Mouse (Mus musculus): ENCODE results near the gene Cox8a.

The Cox8a gene

GRCm38 (mm10) chr19:7183419-7183818, 34.0 kb downstream of the Cox8a start:
- CTCF ChIA-PET: interaction anchor here in 2 of 4 experiments (0.5 to 2.0 kb wide), 3 partner anchors 114 to 579 kb away, joined by 3 to 6 read pairs (median 4); partner anchors contain the start of gene Plcb3 (in 1 of the 2)
- POLR2A ChIA-PET: interaction anchor here in 3 of 4 experiments (0.6 to 1.1 kb wide), 4 partner anchors 23 to 1535 kb away, joined by 3 to 5 read pairs (median 4); partner anchors contain the start of gene Otub1 (in 1 of the 3)

DNA sequence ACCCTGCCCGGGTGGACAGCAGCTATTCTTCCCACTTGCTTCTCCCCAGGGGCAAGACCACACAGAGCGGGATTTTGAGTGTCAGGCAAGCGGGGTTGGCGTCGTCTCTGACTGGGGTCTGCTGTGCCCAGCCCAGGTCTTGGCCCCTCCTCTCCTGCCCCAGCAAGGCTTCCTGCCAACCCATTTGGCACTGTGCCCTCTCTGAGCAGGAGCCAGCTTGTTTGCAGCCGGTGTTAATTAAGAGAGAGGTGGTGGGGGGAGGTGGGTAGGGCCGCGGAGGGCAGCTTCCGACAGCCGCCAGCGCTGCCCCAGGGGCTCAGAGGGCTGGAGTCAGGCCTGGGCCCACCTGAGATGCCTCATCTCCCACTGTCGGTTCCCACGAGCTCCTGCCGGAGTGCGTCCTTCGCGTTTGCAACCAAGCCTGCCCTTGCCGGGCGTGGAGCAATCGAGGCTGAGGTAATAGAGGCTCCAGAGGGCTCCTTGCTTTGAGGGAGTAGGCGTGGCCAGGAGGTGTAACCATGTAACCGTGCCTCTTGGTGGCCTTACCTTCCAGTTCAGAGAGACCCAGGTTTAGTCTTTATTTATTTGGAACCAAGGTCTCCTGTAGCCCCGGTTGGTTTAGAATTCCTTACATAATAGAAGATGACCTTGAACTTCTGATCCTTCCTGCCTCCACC, 35.0 kb downstream of the Cox8a start:
- POLR2A ChIA-PET: interaction anchor here (0.5 to 3.4 kb wide), 13 partner anchors 11 to 453 kb away, joined by 3 to 17 read pairs (median 3); partner anchors contain the start of gene Stip1 (in 1 of the 4)
- CTCF ChIA-PET: interaction anchor here in 3 of 4 experiments (0.5 to 2.0 kb wide), 3 partner anchors 40 to 206 kb away, joined by 3 to 6 read pairs (median 4); partner anchors contain the start of gene Plcb3 (in 1 of the 3)

DNA sequence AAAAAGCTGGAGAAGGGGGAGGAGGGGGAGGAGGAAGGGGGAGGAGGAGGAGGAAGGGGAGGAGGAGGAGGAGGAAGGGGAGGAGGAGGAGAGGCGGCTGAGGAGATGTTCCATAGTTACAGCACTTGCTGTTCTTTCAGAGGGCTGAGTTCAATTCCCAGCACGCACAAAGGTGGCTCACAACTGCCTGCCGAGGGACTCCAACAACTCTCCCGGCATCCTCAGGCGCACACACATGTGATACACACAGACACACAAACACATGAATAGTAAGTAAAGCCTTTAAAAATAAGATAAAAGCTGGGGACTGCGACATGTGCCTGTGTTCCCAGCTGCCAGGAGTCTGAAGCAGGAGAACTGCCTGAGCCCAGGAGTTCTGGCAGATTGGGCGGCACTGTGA, 35.9 kb downstream of the Cox8a start:
- ChIA-PET CTCF (no interaction called here), POLR2A (interaction anchor here in 2 of 4 experiments (1.0 to 3.4 kb wide), 8 partner anchors 10 to 111 kb away, joined by 3 to 17 read pairs (median 4); no protein-coding TSS in a partner anchor)

GRCm38 (mm10) chr19:7180756-7181405, 36.5 kb downstream of the Cox8a start:
- ChIA-PET POLR2A (interaction anchor here in 2 of 4 experiments (0.9 to 3.4 kb wide), 6 partner anchors 9 to 111 kb away, joined by 3 to 17 read pairs (median 4); no protein-coding TSS in a partner anchor), CTCF (no interaction called here)

DNA sequence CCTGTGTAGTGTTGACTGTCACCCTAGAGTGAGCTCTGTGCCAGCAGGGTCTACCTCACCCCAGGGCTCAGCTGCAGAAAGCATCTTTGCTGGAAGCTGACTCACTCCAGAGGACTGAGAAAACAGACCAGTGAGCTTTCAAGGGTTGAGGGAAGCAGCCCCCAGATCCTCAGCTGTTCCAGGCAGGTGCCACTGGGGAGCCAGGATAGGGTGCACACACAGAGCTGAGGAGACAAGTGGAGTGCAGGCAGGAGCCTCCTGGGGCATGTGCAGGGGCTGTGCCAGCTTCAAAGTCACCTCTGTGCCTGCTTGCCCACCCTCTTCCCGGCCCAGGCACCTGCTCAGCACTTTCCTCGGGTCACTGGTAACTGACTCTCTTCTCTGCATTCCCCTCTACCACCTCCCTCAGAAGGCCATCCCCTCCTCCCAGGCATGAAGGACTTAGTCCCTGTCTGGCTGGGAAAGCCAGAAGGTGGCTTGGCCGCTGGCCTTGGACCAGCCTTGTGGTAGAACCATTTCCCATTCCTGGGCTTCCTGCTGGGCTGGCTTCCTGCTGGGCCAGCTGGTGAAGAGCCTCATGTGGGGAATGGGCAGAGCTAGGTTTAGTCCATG, 38.5 kb downstream of the Cox8a start:
- CTCF ChIA-PET: interaction anchor here in 3 of 4 experiments (0.6 to 1.0 kb wide), 5 partner anchors 18 to 1235 kb away, joined by 3 to 5 read pairs (median 4); no protein-coding TSS in a partner anchor

GRCm38 (mm10) chr19:7177804-7178511, 39.5 kb downstream of the Cox8a start:
- POLR2A ChIA-PET: interaction anchor here (0.5 to 1.9 kb wide), 9 partner anchors 12 to 308 kb away, joined by 3 to 6 read pairs (median 4); partner anchors contain the start of genes Cox8a (in 1 of the 4) and Naa40 (in 1 of the 4)

More for the DNA sequence above, 38.5 kb downstream of the Cox8a start:
- POLR2A ChIA-PET: interaction anchor here in 2 of 4 experiments (0.7 to 1.8 kb wide), 7 partner anchors 13 to 93 kb away, joined by 3 to 4 read pairs (median 3); partner anchors contain the start of genes Cox8a (in 1 of the 2) and Naa40 (in 1 of the 2)

DNA sequence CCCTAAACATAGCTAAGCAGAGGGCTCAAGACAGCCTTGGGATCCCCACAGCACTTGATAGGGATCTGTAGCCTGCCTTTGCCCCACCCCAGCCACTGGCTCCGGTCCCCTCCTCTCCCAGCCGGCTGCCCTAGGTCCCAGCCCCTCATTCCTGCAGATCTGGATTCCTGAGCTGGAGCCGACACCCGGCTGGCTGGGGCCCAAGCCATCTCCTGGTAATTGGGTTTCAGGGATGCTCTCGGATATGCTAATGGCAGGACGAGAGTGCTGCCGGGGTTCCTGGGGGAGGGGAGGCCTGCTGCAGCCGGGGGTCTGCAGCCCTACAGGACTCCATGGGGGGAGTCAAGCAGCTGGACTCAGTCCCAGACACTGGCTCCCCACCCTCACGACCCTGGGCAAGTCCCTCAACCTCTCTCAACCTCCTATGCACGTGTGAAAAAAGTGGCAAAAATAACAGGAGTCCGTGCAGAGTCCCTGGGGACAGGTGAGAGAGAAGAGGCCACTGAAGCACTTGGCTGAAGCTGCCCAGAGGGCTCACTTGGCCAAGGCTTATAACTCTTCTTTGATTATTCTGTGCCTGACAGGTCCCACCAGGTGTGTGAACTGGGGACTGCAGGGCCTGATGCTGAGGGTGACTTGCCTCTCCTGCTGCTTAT, 41.2 kb downstream of the Cox8a start:
- CTCF ChIA-PET: interaction anchor here in 3 of 4 experiments (0.5 to 1.2 kb wide), 5 partner anchors 93 to 242 kb away, joined by 3 to 4 read pairs (median 3); no protein-coding TSS in a partner anchor
- POLR2A ChIA-PET: interaction anchor here in 3 of 4 experiments (0.5 to 1.9 kb wide), 16 partner anchors 10 to 1705 kb away, joined by 3 to 7 read pairs (median 4); partner anchors contain the start of gene Otub1 (in 1 of the 3)

More at GRCm38 (mm10) chr19:7177804-7178511, 39.5 kb downstream of the Cox8a start:
- CTCF ChIA-PET: interaction anchor here in 1 of 4 experiments (1.0 kb wide), 1 partner anchor 17 kb away, joined by 3 read pairs; no protein-coding TSS in a partner anchor

DNA sequence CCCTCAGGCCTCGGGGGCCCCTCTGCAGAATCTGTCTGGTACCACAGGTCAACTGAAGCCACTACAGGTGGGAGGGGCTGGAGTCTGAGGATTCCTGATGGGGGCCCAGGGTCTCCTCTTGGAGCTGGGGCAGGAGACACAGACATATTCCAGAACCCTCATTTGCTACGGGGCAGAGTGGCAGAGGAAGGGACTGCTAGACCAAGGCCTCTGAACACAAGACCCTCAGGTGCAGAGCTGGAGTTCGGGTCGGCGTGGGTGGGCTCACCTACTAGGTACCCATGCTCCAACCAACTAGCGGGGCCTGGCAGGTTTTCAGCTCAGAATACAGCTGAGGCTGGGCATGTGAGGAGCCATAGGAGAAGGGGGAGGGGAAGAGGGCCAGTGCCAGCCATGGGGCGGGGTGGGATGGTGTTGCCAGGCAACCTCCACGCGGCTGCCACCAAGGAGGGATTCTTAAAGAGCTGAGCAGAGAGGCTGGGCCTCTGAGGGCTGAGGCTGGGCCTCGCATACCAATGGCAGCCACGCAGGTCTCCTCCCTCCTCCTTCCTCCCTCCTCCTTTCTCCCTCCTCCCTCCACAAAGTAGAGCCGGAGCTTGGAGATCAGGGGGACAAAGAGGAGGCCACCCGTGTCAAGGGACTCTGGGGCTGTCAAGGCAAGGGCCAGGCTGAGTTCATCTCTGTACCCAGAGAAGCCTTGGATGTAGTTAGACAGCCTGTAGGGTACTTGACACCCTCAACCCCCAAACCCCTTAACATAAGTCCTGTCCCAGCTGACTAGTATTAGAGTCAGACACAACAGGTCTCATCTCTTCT, 45.2 kb downstream of the Cox8a start:
- POLR2A ChIA-PET: interaction anchor here (0.6 to 3.4 kb wide), 20 partner anchors 8 to 311 kb away, joined by 3 to 17 read pairs (median 3); partner anchors contain the start of genes Otub1 (in 2 of the 4) and Rtn3 (in 1 of the 4)
- CTCF ChIA-PET: interaction anchor here in 1 of 4 experiments (0.8 to 1.0 kb wide), 2 partner anchors 12 to 23 kb away, joined by 3 read pairs; no protein-coding TSS in a partner anchor

DNA sequence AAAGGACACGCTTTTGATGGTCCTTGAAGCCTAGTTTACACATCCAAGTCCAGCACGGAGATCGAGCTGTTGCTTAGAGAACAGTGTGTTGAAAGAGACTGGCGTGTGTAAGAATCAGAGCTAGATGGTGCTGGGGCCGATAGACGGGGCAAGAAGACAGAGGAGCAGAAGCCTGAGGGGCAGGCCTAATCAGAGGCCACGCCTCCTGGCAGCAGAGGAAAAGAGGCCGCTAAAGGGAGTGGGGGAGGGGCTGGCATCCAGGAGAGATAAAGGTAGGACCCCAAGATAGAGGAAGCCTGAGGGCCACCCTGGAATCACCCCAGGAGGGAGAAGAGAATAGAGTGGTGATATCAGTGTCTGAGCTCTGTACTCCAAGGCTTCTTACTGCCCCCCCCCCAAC, 46.0 kb downstream of the Cox8a start:
- ChIA-PET CTCF (interaction anchor here in 1 of 4 experiments (0.8 to 1.0 kb wide), 3 partner anchors 11 to 24 kb away, joined by 3 read pairs; no protein-coding TSS in a partner anchor), POLR2A (interaction anchor here (0.5 to 3.4 kb wide), 19 partner anchors 9 to 311 kb away, joined by 3 to 17 read pairs (median 3); partner anchors contain the start of genes Otub1 (in 2 of the 4) and Rtn3 (in 1 of the 4))

DNA sequence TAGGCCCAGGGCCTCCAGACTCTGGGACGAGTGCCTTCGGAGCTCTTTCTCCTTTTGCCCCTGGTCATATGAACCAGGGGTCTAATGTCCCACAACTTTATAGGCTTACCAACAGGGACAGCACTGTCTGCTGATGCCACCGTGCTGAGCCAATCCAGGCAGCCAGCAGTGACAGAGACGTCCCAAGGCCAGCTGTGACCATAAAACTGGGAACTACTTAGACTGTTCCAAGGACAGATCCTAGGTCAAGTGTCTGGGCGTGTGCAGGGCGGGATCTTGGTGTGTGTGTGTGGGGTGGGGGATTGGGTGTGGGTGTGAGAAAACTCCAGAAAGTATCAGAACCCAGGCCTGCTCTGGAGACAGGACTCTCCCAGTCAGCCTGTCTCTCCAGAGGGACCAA, 46.5 kb downstream of the Cox8a start:
- ChIA-PET POLR2A (interaction anchor here (0.5 to 3.4 kb wide), 19 partner anchors 9 to 187 kb away, joined by 3 to 17 read pairs (median 3); partner anchors contain the start of gene Otub1 (in 2 of the 4)), CTCF (interaction anchor here in 1 of 4 experiments (0.6 to 1.0 kb wide), 3 partner anchors 10 to 37 kb away, joined by 3 to 4 read pairs (median 3); no protein-coding TSS in a partner anchor)

- ChIA-PET CTCF (interaction anchor here in 1 of 4 experiments (0.7 kb wide), 1 partner anchor 111 kb away, joined by 3 read pairs; no protein-coding TSS in a partner anchor), POLR2A (interaction anchor here in 3 of 4 experiments (0.5 to 2.4 kb wide), 6 partner anchors 24 to 848 kb away, joined by 3 to 8 read pairs (median 4); no protein-coding TSS in a partner anchor)
Observed at GRCm38 (mm10) chr19:7168423-7168822, 49.0 kb downstream of the Cox8a start.

DNA sequence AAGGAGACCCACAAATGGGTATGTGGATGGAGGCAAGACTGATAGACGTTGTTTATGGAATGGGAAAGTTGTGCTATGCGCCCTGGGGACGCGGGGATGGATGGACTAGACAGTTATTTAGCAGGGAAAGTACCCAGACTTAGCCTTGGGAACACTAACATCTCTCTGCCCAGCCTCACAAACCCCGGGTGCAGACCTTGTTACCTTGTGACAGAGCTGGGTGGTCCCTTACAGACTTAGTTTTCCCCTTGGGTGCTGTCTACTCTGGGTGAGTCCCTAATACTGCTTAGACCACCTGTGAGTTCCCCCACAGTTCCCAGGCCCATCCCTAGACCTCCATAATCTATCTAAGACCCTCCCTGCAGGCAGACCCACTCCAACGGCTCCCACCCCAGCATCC, 50.6 kb downstream of the Cox8a start:
- POLR2A ChIA-PET: interaction anchor here in 3 of 4 experiments (0.9 to 2.4 kb wide), 6 partner anchors 8 to 86 kb away, joined by 3 to 8 read pairs (median 4); no protein-coding TSS in a partner anchor
- CTCF ChIA-PET: interaction anchor here in 2 of 4 experiments (0.6 to 1.0 kb wide), 2 partner anchors 29 to 44 kb away, joined by 3 read pairs; no protein-coding TSS in a partner anchor

DNA sequence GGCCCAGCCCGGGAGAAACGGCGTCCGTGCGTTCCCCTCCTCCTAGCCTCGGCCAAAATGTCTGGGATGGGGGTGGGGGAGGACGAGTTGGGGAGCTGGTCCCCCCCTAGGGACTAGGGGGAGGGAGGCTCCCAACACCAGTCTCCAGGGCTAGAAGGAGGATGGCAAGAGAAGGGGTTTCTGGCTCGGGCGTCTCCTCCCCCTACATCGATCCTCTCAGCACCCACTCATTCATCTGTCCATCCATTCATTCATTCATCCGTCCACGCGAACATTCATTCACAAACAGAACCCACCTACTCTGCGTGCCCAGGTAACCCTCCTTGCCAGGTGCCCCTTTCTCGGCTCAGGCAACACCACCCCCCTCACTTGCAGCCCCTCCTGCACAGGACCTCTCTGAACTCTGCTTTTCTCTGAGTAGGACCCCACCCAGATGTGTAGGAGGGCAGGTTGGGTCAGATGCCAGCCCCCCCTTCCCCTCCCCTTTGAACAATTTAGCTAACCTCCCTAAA, 51.2 kb downstream of the Cox8a start:
- ChIA-PET CTCF (no interaction called here), POLR2A (interaction anchor here in 2 of 4 experiments (1.0 to 1.7 kb wide), 7 partner anchors 12 to 176 kb away, joined by 3 to 5 read pairs (median 3); partner anchors contain the start of gene Mark2 (in 1 of the 2))

DNA sequence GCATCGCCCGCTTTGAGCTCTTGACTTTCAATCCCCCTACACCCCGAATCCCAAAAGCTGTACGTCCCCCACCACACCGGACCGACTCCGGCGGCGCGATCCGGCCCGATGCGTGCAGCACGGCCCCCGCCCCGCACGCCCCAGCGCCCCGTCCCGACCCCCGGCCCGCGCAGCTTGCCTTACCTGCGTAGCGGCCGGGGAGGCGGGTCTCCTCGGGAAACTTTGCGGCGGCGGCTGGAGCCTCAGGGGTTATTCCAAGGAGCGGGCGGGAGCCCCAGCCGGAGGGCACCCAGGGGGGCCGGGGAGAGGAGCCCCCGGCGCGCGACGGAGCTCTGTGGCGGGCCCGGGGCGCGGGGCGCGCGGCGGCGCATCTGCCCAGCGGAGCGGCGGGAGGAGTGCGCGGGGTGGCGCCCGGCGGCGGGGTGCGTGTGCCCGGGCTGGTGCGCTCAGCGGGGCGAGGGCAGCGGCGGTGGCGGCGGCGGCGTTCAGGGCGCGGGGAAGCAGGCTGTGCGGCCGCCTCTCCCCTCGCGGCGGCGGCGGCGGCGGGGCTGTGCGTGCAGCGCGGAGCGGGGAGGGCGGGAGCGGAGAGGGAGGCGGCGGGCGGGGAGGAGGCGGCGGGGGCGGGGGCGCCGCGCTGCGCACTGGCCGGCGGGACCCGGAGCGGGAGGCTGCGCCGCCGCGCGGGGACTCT, 51.8 kb downstream of the Cox8a start:
- CTCF ChIA-PET: interaction anchor here in 2 of 4 experiments (1.1 to 1.2 kb wide), 2 partner anchors 10 to 99 kb away, joined by 3 read pairs; no protein-coding TSS in a partner anchor
- POLR2A ChIA-PET: interaction anchor here in 3 of 4 experiments (0.7 to 1.8 kb wide), 20 partner anchors 10 to 254 kb away, joined by 3 to 8 read pairs (median 3); partner anchors contain the start of genes Mark2 (in 1 of the 3), Rcor2 (in 1 of the 3) and Stip1 (in 1 of the 3)

Measured in embryonic stem cell, embryonic (primary cell).